Mouse (Mus musculus) heart, adult 8-10 months (tissue): ENCODE results near the gene Hoxd11. TPM values are rescaled to one million over a fixed set of nuclear protein-coding genes. Genes with fewer than 3 reads are reported as not detected.

Source experiments
- DNase-seq: peaks from one replicate; pipeline ENCODE4 v3.0.0; 2022; ENCODE audit warnings: low spot score
- total RNA-seq, 4 experiments: library from RNA; stranded (reverse); gene quantifications; 2 replicates each; pipeline ENCODE4 v1.2.4; 2022

The Hoxd11 gene
- total RNA-seq, result not detected

- no peak for DNase-seq
Measured at GRCm38 (mm10) chr2:74678891-74679595, at the start of gene Hoxd11. Hoxd11 (plus strand) TSS chr2:74679557.

GRCm38 (mm10) chr2:74635412-74635811 is 43.9 kb upstream of the Hoxd11 start:
- no peak for DNase-seq

- no peak for DNase-seq
Measured at GRCm38 (mm10) chr2:74642431-74642830, 36.9 kb upstream of the Hoxd11 start.

GRCm38 (mm10) chr2:74645631-74646030 is 33.7 kb upstream of the Hoxd11 start:
- DNase-seq, result no peak

GRCm38 (mm10) chr2:74647082-74647864 is 32.1 kb upstream of the Hoxd11 start:
- DNase-seq, result no peak

- DNase-seq, result no peak
Measured at GRCm38 (mm10) chr2:74652996-74653340, 26.4 kb upstream of the Hoxd11 start.

GRCm38 (mm10) chr2:74653781-74654535 is 25.4 kb upstream of the Hoxd11 start:
- DNase-seq, result no peak

GRCm38 (mm10) chr2:74654743-74655419 is 24.5 kb upstream of the Hoxd11 start:
- DNase-seq, result no peak

GRCm38 (mm10) chr2:74655420-74655781 is 24.0 kb upstream of the Hoxd11 start:
- no peak for DNase-seq

- no peak for DNase-seq
Measured at GRCm38 (mm10) chr2:74655821-74656631, 23.3 kb upstream of the Hoxd11 start.

- no peak for DNase-seq
Measured at GRCm38 (mm10) chr2:74656632-74657021, 22.7 kb upstream of the Hoxd11 start.

GRCm38 (mm10) chr2:74657251-74658023 is 21.9 kb upstream of the Hoxd11 start:
- no peak for DNase-seq

- DNase-seq, result no peak
Measured at GRCm38 (mm10) chr2:74658024-74658666, 21.2 kb upstream of the Hoxd11 start.

- no peak for DNase-seq
Measured at GRCm38 (mm10) chr2:74658667-74659371, 20.5 kb upstream of the Hoxd11 start.

GRCm38 (mm10) chr2:74659507-74660005 is 19.8 kb upstream of the Hoxd11 start, which contains the start of gene Evx2:
Evx2 (minus strand) TSS chr2:74659557.
- DNase-seq, result no peak

- DNase-seq, result no peak
Measured at GRCm38 (mm10) chr2:74660421-74661375, 18.7 kb upstream of the Hoxd11 start.

- no peak for DNase-seq
Measured at GRCm38 (mm10) chr2:74661685-74662084, 17.7 kb upstream of the Hoxd11 start.
